Mouse (Mus musculus): Measurements from ENCODE around the gene Eya2. TPM values are rescaled to one million over a fixed set of nuclear protein-coding genes. Genes with fewer than 3 reads are reported as not detected.

Eya2 gene
- total and polyA plus RNA-seq, 3 experiments, result not detected

- H3K4me3 ChIP-seq (ENCODE audit: control insufficient read depth in 1 of 2, insufficient read depth in 1 of 2, low read depth in 2 of 2, low read length in 2 of 2), result no peak overlapping the region
- H3K27me3 ChIP-seq (ENCODE audit: control insufficient read depth in 1 of 2, insufficient read depth in 2 of 2, low read length in 2 of 2), result no peaks in the 10 kb centered on the region
- no peaks in the 10 kb centered on the region for H3K9me3 ChIP-seq (replicated peaks; ENCODE audit: insufficient read depth, low read length)
- H3K27ac ChIP-seq (ENCODE audit: control insufficient read depth, low read depth, low read length), result no peak overlapping the region
- no peaks in the 10 kb centered on the region for H3K36me3 ChIP-seq (ENCODE audit: control insufficient read depth in 1 of 2, insufficient read depth in 2 of 2, low read length in 2 of 2)
- no peak for TF ChIP-seq TCF12 (IDR thresholded peaks at IDR 0.05; ENCODE audit: low read depth, low read length)
- no peak for TF ChIP-seq ELF1 (IDR thresholded peaks at IDR 0.05; ENCODE audit: low read depth, low read length)
- no peak for TF ChIP-seq RAD21 (IDR thresholded peaks at IDR 0.05; ENCODE audit: low read depth, low read length)
- TF ChIP-seq UBTF (IDR thresholded peaks at IDR 0.05; ENCODE audit: borderline replicate concordance, insufficient read depth, low read depth, low read length), result no peak
- TF ChIP-seq CTCF (IDR thresholded peaks at IDR 0.05 in 2 of 3, conservative IDR thresholded peaks at IDR 0.05 in 1 of 3; ENCODE audit: control insufficient read depth in 1 of 3, insufficient read depth in 1 of 3, low read depth in 2 of 3, low read length in 3 of 3, poor library complexity in 1 of 3, severe bottlenecking in 1 of 3), result no peak
- TF ChIP-seq NELFE (IDR thresholded peaks at IDR 0.05; ENCODE audit: low read depth, low read length), result no peak
- TF ChIP-seq MYB (IDR thresholded peaks at IDR 0.05; ENCODE audit: low read depth, low read length), result no peak
- no peaks in the 10 kb centered on the region for H3K4me1 ChIP-seq (ENCODE audit: control insufficient read depth in 1 of 2, insufficient read depth in 2 of 2, low read length in 2 of 2)
- H3K79me2 ChIP-seq (ENCODE audit: control insufficient read depth, insufficient read depth, low read length, poor library complexity), result no peaks in the 10 kb centered on the region
- H3K9ac ChIP-seq (ENCODE audit: control insufficient read depth, low read depth, low read length, poor library complexity, severe bottlenecking), result no peak overlapping the region
- no peak for DNase-seq (ENCODE audit: low read depth, low spot score)
Measured at GRCm38 (mm10) chr2:165546341-165546740, 48.5 kb upstream of the Eya2 start.

GRCm38 (mm10) chr2:165547410-165547809, 47.4 kb upstream of the Eya2 start:
- Histone ChIP-seq H3K27me3 (ENCODE audit: control insufficient read depth in 1 of 2, insufficient read depth in 2 of 2, low read length in 2 of 2) (no peaks in the 10 kb centered on the region), H3K9me3 (replicated peaks; ENCODE audit: insufficient read depth, low read length) (no peaks in the 10 kb centered on the region), H3K4me3 (ENCODE audit: control insufficient read depth in 1 of 2, insufficient read depth in 1 of 2, low read depth in 2 of 2, low read length in 2 of 2) (no peak overlapping the region), H3K79me2 (ENCODE audit: control insufficient read depth, insufficient read depth, low read length, poor library complexity) (no peaks in the 10 kb centered on the region), H3K4me1 (ENCODE audit: control insufficient read depth in 1 of 2, insufficient read depth in 2 of 2, low read length in 2 of 2) (no peaks in the 10 kb centered on the region), H3K9ac (ENCODE audit: control insufficient read depth, low read depth, low read length, poor library complexity, severe bottlenecking) (no peak overlapping the region), H3K36me3 (ENCODE audit: control insufficient read depth in 1 of 2, insufficient read depth in 2 of 2, low read length in 2 of 2) (no peaks in the 10 kb centered on the region), H3K27ac (ENCODE audit: control insufficient read depth, low read depth, low read length) (no peak overlapping the region)
- peak; percentile 5 for DNase-seq (ENCODE audit: low read depth, low spot score)
- TF ChIP-seq TAL1 (IDR thresholded peaks at IDR 0.05; ENCODE audit: low read length) (no peak), E2F4 (IDR thresholded peaks at IDR 0.05; ENCODE audit: borderline replicate concordance, low read depth, low read length) (no peak), JUND (IDR thresholded peaks at IDR 0.05; ENCODE audit: low read depth, low read length) (no peak), USF2 (IDR thresholded peaks at IDR 0.05; ENCODE audit: borderline replicate concordance in 1 of 2, insufficient read depth in 1 of 2, low read depth in 1 of 2, low read length in 2 of 2) (no peak), ELF1 (IDR thresholded peaks at IDR 0.05; ENCODE audit: low read depth, low read length) (no peak), ZC3H11A (IDR thresholded peaks at IDR 0.05; ENCODE audit: low read depth, low read length) (no peak), GABPA (IDR thresholded peaks at IDR 0.05; ENCODE audit: low read depth, low read length) (no peak), NRF1 (IDR thresholded peaks at IDR 0.05; ENCODE audit: insufficient read depth, low read depth, low read length, poor library complexity, severe bottlenecking) (no peak), POLR2A (IDR thresholded peaks at IDR 0.05; ENCODE audit: control insufficient read depth in 1 of 2, insufficient read depth in 1 of 2, low read depth in 1 of 2, low read length in 2 of 2, poor library complexity in 1 of 2) (no peak), TCF12 (IDR thresholded peaks at IDR 0.05; ENCODE audit: low read depth, low read length) (no peak), CTCF (IDR thresholded peaks at IDR 0.05 in 2 of 3, conservative IDR thresholded peaks at IDR 0.05 in 1 of 3; ENCODE audit: control insufficient read depth in 1 of 3, insufficient read depth in 1 of 3, low read depth in 2 of 3, low read length in 3 of 3, poor library complexity in 1 of 3, severe bottlenecking in 1 of 3) (no peak), RAD21 (IDR thresholded peaks at IDR 0.05; ENCODE audit: low read depth, low read length) (no peak)
